Mouse (Mus musculus) liver, embryonic 11.5 days (tissue): ENCODE results near the gene Hist1h3a. TPM values are rescaled to one million over a fixed set of nuclear protein-coding genes. Genes with fewer than 3 reads are reported as not detected.

ENCODE experiments used
- ATAC-seq: fragments of 200-750 bp; cut with Nextera tagmentation; replicated peaks from 2 replicates; pipeline ENCODE4 v1.8.0; 2017; ENCODE audit warnings: moderate number of reproducible peaks, mild to moderate bottlenecking, moderate TSS enrichment, moderate library complexity; ENCODE audit not compliant: low FRiP score
- DNase-seq: peaks from one replicate; pipeline ENCODE4 v3.0.0-alpha.2; 2017; ENCODE audit warnings: low spot score
- H3K27ac ChIP-seq: fragments of 300-500 bp; sonication (generic); 2 replicates; pipeline ENCODE4 v1.5.1; 2014; ENCODE audit warnings: mild to moderate bottlenecking, low read depth, low read length, control low read depth
- H3K27me3 ChIP-seq: fragments of 300-500 bp; sonication (generic); replicated peaks from 2 replicates; pipeline ENCODE4 v1.6.1; 2014; ENCODE audit warnings: low read length, mixed read lengths; ENCODE audit not compliant: control insufficient read depth, insufficient read depth
- H3K36me3 ChIP-seq: fragments of 300-500 bp; sonication (generic); 2 replicates; pipeline ENCODE4 v1.6.1; 2014; ENCODE audit warnings: mild to moderate bottlenecking, low read length, moderate library complexity, mixed read lengths; ENCODE audit not compliant: control insufficient read depth, insufficient read depth
- H3K4me1 ChIP-seq: fragments of 300-500 bp; sonication (generic); replicated peaks from 2 replicates; pipeline ENCODE4 v1.6.1; 2014; ENCODE audit warnings: low read length, mixed read lengths; ENCODE audit not compliant: control insufficient read depth, insufficient read depth
- H3K4me2 ChIP-seq: fragments of 300-500 bp; sonication (generic); 2 replicates; pipeline ENCODE4 v1.6.1; 2014; ENCODE audit warnings: mild to moderate bottlenecking, control low read depth, moderate library complexity
- H3K4me3 ChIP-seq: fragments of 300-500 bp; sonication (generic); 2 replicates; pipeline ENCODE4 v1.5.1; 2014; ENCODE audit warnings: low read depth, low read length, control low read depth
- H3K9ac ChIP-seq: fragments of 300-500 bp; sonication (generic); 2 replicates; pipeline ENCODE4 v1.6.1; 2014; ENCODE audit warnings: low read depth, low read length, control low read depth
- H3K9me3 ChIP-seq: fragments of 300-500 bp; sonication (generic); 2 replicates; pipeline ENCODE4 v1.6.1; 2016; ENCODE audit warnings: low read length, inconsistent platforms, mixed read lengths; ENCODE audit not compliant: control insufficient read depth
- WGBS: fragments of 180-500 bp; shearing (Covaris S2); extraction: QIAGEN DNeasy Blood & Tissue Kit; methylation state at CpG from one replicate; pipeline ENCODE4 v1.1.7; 2014; 5-methylcytosine and 5-hydroxymethylcytosine counted together
- polyA plus RNA-seq: library from polyadenylated mRNA; unstranded; fragments of >200 nt; fragmentation: Nextera tagmentation; extraction: Ambion mirVana; gene quantifications from 2 replicates; pipeline ENCODE4 v1.2.1, GENCODE M21; 2014

The Hist1h3a gene
- polyA plus RNA-seq, 1 experiment from 2014 or later = 8.8 TPM

- H3K27ac ChIP-seq = peak overlapping the region; percentile 99
- no peaks in the 10 kb centered on the region for H3K36me3 ChIP-seq
- 1% methylated on average over 20 of the region's 27 CpGs for WGBS
- H3K4me2 ChIP-seq = peak overlapping the region; percentile 84
- no peaks in the 10 kb centered on the region for H3K27me3 ChIP-seq
- H3K9me3 ChIP-seq = no peaks in the 10 kb centered on the region
- DNase-seq (no peak), ATAC-seq (no peak; the same call in 1 of the 2 replicates)
- peak overlapping the region; percentile 87 for H3K9ac ChIP-seq
- peaks cover 43% of the 10 kb centered on the region for H3K4me1 ChIP-seq
- peak overlapping the region; percentile 53 for H3K4me3 ChIP-seq
These were observed 1.8 kb downstream of the Hist1h3a start for GRCm38 (mm10) chr13:23760240-23760971.

DNA sequence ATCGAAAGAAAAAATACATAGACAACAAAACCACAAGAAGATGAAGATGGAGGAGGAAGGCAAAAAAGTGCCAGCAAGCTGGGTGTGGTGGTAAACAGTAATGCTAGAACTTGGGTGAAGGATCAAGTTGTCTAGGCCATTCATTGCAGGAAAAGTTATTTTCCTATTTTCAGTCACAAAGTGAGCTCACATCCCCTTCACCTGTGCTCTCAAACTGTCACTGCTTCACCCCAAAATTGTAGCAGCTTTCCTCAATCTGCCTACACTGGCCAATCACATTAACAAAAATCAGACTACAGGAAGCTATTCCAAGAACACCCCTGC, 2.3 kb downstream of the Hist1h3a start:
- peaks cover 42% of the 10 kb centered on the region for H3K4me1 ChIP-seq
- ATAC-seq (no peak), DNase-seq (peak; percentile 60)
- H3K9me3 ChIP-seq = no peaks in the 10 kb centered on the region
- H3K4me2 ChIP-seq = peak overlapping the region; percentile 84
- 64% methylated on average over 1 of the region's 1 CpGs for WGBS
- peak overlapping the region; percentile 53; the same call in 1 of the 2 replicates for H3K4me3 ChIP-seq
- no peaks in the 10 kb centered on the region for H3K36me3 ChIP-seq
- H3K9ac ChIP-seq = peak overlapping the region; percentile 87
- H3K27ac ChIP-seq = peak overlapping the region; percentile 99
- no peaks in the 10 kb centered on the region for H3K27me3 ChIP-seq

DNA sequence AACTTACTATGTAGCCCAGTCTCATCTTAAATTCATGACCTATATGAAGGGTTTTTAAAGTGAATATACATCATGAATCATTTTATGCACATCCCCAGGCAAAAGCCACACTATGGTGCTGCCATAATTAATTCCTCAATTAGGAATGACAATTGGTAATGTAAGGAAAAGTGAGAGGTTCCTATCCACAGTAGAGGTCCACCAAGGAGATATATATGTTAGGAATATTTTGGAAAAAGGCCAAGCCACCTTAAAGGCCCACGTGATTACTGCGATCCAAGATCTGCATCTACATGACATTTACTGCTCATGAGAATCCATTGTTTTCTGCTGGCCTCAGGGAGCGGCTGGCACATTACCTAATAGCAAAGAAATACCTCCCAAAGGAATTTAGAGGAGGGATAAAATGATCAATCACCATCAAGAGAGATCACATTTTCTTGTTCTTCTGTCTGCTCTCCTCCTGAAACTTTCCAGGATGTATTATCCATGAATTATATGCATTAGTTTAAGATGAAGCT, 2.9 kb downstream of the Hist1h3a start:
- H3K4me2 ChIP-seq = peak overlapping the region; percentile 84; the same call in 1 of the 2 replicates
- 81% methylated on average over 3 of the region's 3 CpGs for WGBS
- H3K4me1 ChIP-seq = peaks cover 36% of the 10 kb centered on the region
- H3K27ac ChIP-seq = peak overlapping the region; percentile 99
- H3K27me3 ChIP-seq = no peaks in the 10 kb centered on the region
- no peaks in the 10 kb centered on the region for H3K9me3 ChIP-seq
- ATAC-seq (no peak), DNase-seq (no peak)
- no peak overlapping the region for H3K9ac ChIP-seq
- H3K4me3 ChIP-seq = no peak overlapping the region
- no peaks in the 10 kb centered on the region for H3K36me3 ChIP-seq

- Histone ChIP-seq H3K27ac (peak overlapping the region; percentile 99), H3K27me3 (no peaks in the 10 kb centered on the region), H3K4me1 (peaks cover 24% of the 10 kb centered on the region; the same call in 1 of the 2 replicates), H3K9me3 (no peaks in the 10 kb centered on the region), H3K4me2 (peak overlapping the region; percentile 72), H3K36me3 (no peaks in the 10 kb centered on the region), H3K4me3 (no peak overlapping the region), H3K9ac (peak overlapping the region; percentile 38)
- 44% methylated on average over 3 of the region's 3 CpGs for WGBS
- DNase-seq (no peak), ATAC-seq (no peak)
These were observed 4.3 kb downstream of the Hist1h3a start for GRCm38 (mm10) chr13:23757921-23758320.

- peak overlapping the region; percentile 45 for H3K4me3 ChIP-seq
- no peaks in the 10 kb centered on the region for H3K27me3 ChIP-seq
- H3K27ac ChIP-seq = peak overlapping the region; percentile 99
- DNase-seq = peak; percentile 76
- H3K4me2 ChIP-seq = peak overlapping the region; percentile 72
- peaks cover 22% of the 10 kb centered on the region; the same call in 1 of the 2 replicates for H3K4me1 ChIP-seq
- peak; percentile 10 for ATAC-seq
- peak overlapping the region; percentile 75 for H3K9ac ChIP-seq
- no peaks in the 10 kb centered on the region for H3K36me3 ChIP-seq
- WGBS = under 1% methylated on average over 17 of the region's 23 CpGs
- no peaks in the 10 kb centered on the region for H3K9me3 ChIP-seq
These were observed 4.9 kb downstream of the Hist1h3a start for GRCm38 (mm10) chr13:23757211-23757773.

GRCm38 (mm10) chr13:23756790-23757189, 5.4 kb downstream of the Hist1h3a start, which contains the start of gene Hist1h4b:
TSS of gene Hist1h4b (plus strand) at chr13:23757013.
- DNase-seq = peak; percentile 91
- H3K4me1 ChIP-seq = peaks cover 22% of the 10 kb centered on the region; the same call in 1 of the 2 replicates
- H3K9me3 ChIP-seq = no peaks in the 10 kb centered on the region
- H3K36me3 ChIP-seq = no peaks in the 10 kb centered on the region
- peak; percentile 68 for ATAC-seq
- H3K27ac ChIP-seq = peak within 1 kb of the TSS; percentile 99
- H3K4me3 ChIP-seq = peak within 1 kb of the TSS; percentile 45
- H3K9ac ChIP-seq = peak within 1 kb of the TSS; percentile 75
- H3K27me3 ChIP-seq = no peaks in the 10 kb centered on the region
- whole genome bisulfite sequencing = 0% methylated on average over 17 of the region's 22 CpGs
- peak within 1 kb of the TSS; percentile 72 for H3K4me2 ChIP-seq

GRCm38 (mm10) chr13:23755000-23755399, 7.2 kb downstream of the Hist1h3a start:
- DNase-seq (no peak), ATAC-seq (no peak)
- peak overlapping the region; percentile 63 for H3K27ac ChIP-seq
- no peak overlapping the region for H3K4me2 ChIP-seq
- H3K9ac ChIP-seq = no peak overlapping the region
- peaks cover 18% of the 10 kb centered on the region; the same call in 1 of the 2 replicates for H3K4me1 ChIP-seq
- H3K36me3 ChIP-seq = no peaks in the 10 kb centered on the region
- no peaks in the 10 kb centered on the region for H3K27me3 ChIP-seq
- H3K9me3 ChIP-seq = no peaks in the 10 kb centered on the region
- no peak overlapping the region for H3K4me3 ChIP-seq

DNA sequence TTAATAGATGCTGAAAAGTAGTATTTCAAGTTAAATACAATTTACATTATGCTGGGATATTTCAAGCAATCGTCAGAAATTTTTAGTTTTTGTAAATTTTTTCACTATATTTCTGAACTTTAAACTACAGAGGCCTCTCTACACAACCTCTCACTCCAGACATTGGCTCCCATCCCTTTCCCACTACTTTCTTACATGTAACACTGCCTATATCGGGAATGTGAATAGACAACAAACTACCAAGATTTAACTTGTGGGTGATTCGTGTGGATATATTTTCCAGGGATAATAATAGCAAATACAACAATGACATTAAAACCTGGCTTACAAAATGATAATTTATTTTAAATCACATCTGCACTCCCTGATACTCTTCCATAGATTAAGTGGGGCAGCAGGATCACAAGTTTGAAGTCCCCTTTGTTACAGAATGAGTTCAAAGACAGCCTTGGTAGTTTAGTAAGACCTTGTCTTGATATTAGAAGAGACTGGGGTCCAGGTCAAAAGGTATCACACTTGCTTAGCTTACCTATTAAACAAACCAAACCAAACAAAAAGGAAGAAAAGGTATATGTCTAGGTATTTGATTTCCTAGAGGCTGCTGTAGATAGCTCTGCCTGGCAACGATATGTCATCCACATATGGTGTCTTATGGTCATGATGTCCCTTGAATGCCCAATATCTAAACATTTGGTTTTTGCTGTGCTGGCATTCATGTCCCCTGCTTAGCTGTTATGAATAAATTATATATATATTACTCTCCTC, 8.7 kb downstream of the Hist1h3a start:
- Histone ChIP-seq H3K36me3 (no peaks in the 10 kb centered on the region), H3K4me2 (peak overlapping the region; percentile 57), H3K27ac (peak overlapping the region; percentile 86), H3K9me3 (no peaks in the 10 kb centered on the region), H3K4me1 (peaks cover 14% of the 10 kb centered on the region), H3K4me3 (peak overlapping the region; percentile 47), H3K27me3 (no peaks in the 10 kb centered on the region), H3K9ac (peak overlapping the region; percentile 48; the same call in 1 of the 2 replicates)
- ATAC-seq (no peak), DNase-seq (no peak)
- 50% methylated on average over 4 of the region's 4 CpGs for WGBS
